Mouse (Mus musculus) gastrocnemius, postnatal 25 days (tissue): ENCODE measurements at regions not wholly inside any gene's neighbourhood (a gene's known extent, or its start where the extent isn't known, plus 50 kb on each side); places are given as distances from the start of the nearest gene placed in this dataset.
A peak's percentile ranks its signal among the peaks of the same experiment; 100 is the strongest.
"Not testable (repeated sequence)": the region's sequence is repeated elsewhere in the genome, so short reads cannot be mapped to it uniquely, and the experiment has no call there.

ENCODE experiments used
- DNase-seq: peaks from one replicate; pipeline ENCODE4 v3.0.0; 2022

- DNase-seq = no peak
These were observed 250.1 kb upstream of the Zfp930 start for GRCm38 (mm10) chr8:68958701-68959100.

- DNase-seq = no peak
These were observed 246.9 kb upstream of the Zfp930 start for GRCm38 (mm10) chr8:68961981-68962380.

- DNase-seq = no peak
These were observed 233.1 kb upstream of the Zfp930 start for GRCm38 (mm10) chr8:68975773-68976172.

DNA sequence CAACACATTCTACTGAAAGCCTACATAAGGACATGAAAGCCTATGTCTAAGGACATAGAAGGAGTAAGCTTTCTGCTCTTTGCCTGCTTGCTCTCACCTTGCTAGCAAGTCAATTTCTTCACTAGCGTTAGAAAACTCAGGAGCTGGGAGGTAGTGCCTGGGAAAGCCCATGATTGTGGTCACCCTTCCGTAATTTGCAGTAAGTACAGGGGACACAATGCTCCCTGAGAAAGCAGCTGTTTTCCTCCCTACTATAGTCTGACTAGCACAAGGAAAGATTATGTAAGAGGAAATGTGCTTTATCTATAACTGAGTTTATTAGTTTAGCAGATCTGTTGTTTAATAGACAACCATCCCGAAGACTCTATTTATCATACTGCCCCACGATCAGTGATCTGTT, 231.7 kb upstream of the Zfp930 start:
- DNase-seq = no peak

- DNase-seq = not testable (repeated sequence)
These were observed 225.7 kb upstream of the Zfp930 start for GRCm38 (mm10) chr8:68983181-68983580.

DNA sequence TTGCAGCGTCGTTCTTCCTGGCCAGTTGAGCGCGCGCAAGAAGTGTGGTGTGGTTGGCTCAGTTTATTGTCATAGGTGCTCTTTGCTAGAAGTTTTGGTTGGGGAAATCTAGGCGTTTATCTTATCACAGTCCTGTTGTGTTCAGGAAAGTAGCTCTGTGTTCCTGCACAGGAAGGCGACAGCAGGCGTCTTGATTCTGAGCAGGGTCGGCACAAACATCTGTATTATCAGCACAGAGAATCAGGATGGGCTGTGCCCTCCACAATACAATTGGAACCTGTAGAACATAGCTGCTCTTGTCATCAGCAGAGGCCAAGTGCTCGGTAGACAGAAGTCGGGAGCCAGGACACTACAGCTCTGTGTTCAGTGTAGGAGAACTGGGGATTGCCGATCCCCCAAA, 225.1 kb upstream of the Zfp930 start:
- peak; percentile 28 for DNase-seq

DNA sequence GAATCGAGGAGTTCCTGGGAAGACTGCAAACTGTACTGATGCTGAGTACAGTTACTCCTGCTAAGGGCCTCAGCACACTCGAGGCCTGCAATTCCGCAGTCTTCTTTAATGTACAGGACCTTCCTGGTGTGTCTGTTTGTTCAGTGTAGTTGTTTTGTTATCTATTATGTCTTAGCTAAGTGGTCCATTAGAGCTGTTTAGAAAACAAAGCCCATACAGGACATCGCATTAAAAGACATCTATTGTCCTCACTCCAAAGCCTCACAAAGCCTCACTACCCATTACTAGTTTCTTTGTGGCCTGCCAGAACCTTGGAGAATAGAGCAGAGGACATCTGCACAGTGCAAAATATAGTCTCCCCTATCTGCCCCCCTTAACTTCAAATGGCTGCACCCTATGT, 224.4 kb upstream of the Zfp930 start:
- DNase-seq = no peak

DNA sequence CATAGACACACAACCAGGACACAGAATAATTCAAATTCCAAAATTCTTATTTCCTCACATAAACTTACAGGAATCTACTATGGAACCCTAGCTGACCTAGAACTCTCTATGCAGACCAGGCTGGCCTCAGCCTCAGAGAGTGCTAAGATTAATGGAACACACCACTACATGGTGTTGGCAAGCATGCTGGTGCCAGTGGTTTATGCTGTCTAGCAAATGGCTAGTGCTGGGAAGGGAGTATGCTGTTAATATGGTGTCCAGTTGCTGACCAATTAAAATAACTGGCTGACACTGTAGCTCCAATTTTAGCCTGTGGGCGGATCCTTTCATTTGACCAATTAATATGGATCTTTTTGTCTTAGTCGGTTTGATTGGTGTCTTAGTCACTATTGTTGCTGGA, 222.4 kb upstream of the Zfp930 start:
- no peak for DNase-seq
